Mouse (Mus musculus): ENCODE data around the gene Scn8a. TPM values are rescaled to one million over a fixed set of nuclear protein-coding genes. Genes with fewer than 3 reads are reported as not detected.

The Scn8a gene
- polyA plus RNA-seq, 1 experiment from 2014 or later = 3.1 TPM

GRCm38 (mm10) chr15:101046527-101047193, 177.0 kb downstream of the Scn8a start:
- ATAC-seq (ENCODE audit: insufficient number of reproducible peaks, low FRiP score, low TSS enrichment, low read depth) = peak; percentile 18; the same call in 1 of the 2 replicates
- WGBS = under 1% methylated on average over 76 of the region's 77 CpGs

DNA sequence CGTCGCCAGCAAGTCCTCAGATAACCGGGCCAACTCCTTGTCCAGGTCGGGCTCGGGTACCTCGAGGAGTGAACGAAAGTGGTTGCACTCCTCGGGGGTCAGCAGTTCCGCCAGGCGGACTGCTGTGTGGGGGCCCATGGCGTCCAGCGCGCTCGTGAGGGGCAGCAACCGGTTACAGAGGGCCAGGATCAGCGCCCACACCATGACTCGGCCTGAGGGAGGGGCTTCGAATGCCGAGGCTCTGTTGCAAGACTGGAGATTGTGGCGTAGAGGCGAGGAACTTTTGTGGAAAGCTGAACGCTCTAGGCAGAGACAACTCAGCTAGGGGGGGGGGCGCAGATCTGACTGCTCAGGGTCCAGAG, 177.5 kb downstream of the Scn8a start, which contains the start of gene Gm47841:
Gene Gm47841, minus strand, starts transcription at position 204 of the 362 bp plus-strand sequence.
- Histone ChIP-seq H3K9ac (peak within 1 kb of the TSS; percentile 37; the same call in 1 of the 2 replicates), H3K36me3 (no peaks in the 10 kb centered on the region), H3K4me2 (peak within 1 kb of the TSS; percentile 99), H3K27ac (no peak within 1 kb of the TSS), H3K9me3 (no peaks in the 10 kb centered on the region), H3K4me3 (peak within 1 kb of the TSS; percentile 51), H3K4me1 (peaks cover 18% of the 10 kb centered on the region), H3K27me3 (peaks cover 84% of the 10 kb centered on the region)
- 2% methylated on average over 23 of the region's 23 CpGs for WGBS
- ATAC-seq (ENCODE audit: insufficient number of reproducible peaks, low FRiP score, low TSS enrichment, low read depth) = no peak

More at GRCm38 (mm10) chr15:101046527-101047193, 177.0 kb downstream of the Scn8a start:
- Histone ChIP-seq H3K36me3 (no peaks in the 10 kb centered on the region), H3K9me3 (no peaks in the 10 kb centered on the region), H3K4me1 (peaks cover 18% of the 10 kb centered on the region), H3K27me3 (peaks cover 83% of the 10 kb centered on the region), H3K9ac (peak overlapping the region; percentile 37; the same call in 1 of the 2 replicates), H3K4me3 (peak overlapping the region; percentile 51), H3K27ac (no peak overlapping the region), H3K4me2 (peak overlapping the region; percentile 99)

DNA sequence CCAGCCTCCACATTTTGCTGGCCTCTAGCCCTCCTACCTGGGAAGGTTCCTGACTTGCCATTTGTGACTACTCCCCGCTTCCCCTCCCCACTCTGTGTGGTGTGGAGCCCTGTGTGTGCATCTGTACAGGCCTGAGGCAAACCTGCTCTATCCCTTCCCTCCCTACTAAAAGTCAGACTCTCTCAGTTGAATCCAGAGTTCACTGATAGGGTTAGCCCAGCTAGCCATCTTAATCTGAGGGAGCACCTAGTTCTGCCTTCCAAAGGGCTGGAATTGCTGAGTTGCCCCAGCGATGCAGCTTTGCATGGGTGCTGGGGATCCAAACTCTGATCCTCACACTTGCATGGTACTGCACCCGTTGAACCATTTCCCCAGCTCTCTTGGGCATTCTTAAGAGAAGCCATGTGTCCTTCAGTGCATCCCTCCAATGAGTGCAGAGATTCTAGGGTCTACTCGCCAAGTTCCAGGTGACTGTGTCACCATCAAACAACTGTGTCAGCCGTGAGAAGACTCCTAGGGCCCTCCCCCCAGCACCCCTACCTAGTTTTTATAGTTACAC, 178.8 kb downstream of the Scn8a start:
- no peak for ATAC-seq (ENCODE audit: insufficient number of reproducible peaks, low FRiP score, low TSS enrichment, low read depth)
- H3K4me3 ChIP-seq = no peak overlapping the region
- H3K9me3 ChIP-seq = no peaks in the 10 kb centered on the region
- 46% methylated on average over 5 of the region's 5 CpGs for WGBS
- H3K4me1 ChIP-seq = peaks cover 26% of the 10 kb centered on the region
- no peak overlapping the region for H3K9ac ChIP-seq
- H3K36me3 ChIP-seq = no peaks in the 10 kb centered on the region
- H3K27ac ChIP-seq = no peak overlapping the region
- H3K4me2 ChIP-seq = no peak overlapping the region
- peaks cover 88% of the 10 kb centered on the region for H3K27me3 ChIP-seq

GRCm38 (mm10) chr15:101051869-101052268, 182.2 kb downstream of the Scn8a start:
- Histone ChIP-seq H3K9ac (no peak overlapping the region), H3K4me1 (peaks cover 23% of the 10 kb centered on the region), H3K4me3 (no peak overlapping the region), H3K4me2 (no peak overlapping the region), H3K27me3 (peaks cover 79% of the 10 kb centered on the region), H3K9me3 (no peaks in the 10 kb centered on the region), H3K27ac (no peak overlapping the region), H3K36me3 (no peaks in the 10 kb centered on the region)
- 76% methylated on average over 10 of the region's 10 CpGs for WGBS
- no peak for ATAC-seq (ENCODE audit: insufficient number of reproducible peaks, low FRiP score, low TSS enrichment, low read depth)

DNA sequence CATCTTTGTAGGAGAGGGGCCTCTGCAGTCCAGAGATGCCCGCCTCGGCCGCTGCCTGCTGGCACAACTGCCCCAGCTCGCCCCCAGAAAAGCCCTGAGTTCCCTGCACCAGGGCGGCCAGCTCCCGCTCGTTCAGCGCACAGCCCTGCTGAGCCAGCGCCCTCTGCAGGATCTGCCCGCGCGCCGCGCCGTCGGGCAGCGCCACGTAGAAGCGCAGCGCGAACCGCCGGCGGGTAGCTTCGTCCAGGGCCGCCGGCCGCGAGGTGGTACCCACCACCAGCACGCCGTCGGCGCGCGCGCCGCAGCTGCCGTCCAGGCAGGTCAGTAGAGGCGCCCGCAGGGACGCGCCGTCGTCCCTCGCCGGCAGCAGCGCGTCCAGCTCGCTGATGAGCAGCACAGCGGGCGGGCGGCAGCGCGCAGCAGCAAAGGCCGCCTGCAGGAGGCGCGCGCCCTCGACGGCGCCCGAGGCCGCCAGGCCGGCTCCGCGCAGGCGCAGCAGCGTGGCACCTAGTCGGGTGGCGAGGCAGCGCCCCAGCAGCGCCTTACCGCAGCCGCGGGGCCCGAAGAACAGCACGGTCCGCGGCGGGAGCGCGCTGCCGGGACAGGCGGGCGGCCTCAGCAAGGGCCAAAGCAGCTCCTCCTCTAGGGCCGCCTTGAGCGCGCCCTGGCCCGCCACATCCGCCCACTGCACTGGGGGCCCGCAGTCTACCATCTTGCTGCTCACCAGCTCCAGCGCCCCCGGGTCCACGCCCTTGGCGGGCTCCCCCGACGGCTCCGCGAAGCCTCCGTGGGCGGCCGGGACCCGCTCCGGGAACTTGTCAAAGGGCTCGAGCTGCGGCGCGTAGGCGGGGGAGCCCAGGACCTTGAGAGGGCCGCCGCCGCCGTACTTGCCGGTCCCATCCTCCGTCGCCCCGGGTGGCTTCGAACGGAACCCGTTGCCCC, 183.2 kb downstream of the Scn8a start:
- H3K27me3 ChIP-seq = peaks cover 69% of the 10 kb centered on the region
- no peaks in the 10 kb centered on the region for H3K36me3 ChIP-seq
- H3K4me1 ChIP-seq = peaks cover 16% of the 10 kb centered on the region
- peak overlapping the region; percentile 89 for H3K4me2 ChIP-seq
- peak overlapping the region; percentile 48 for H3K4me3 ChIP-seq
- ATAC-seq (ENCODE audit: insufficient number of reproducible peaks, low FRiP score, low TSS enrichment, low read depth) = no peak
- H3K9ac ChIP-seq = 0 out of 2 replicates have a peak overlapping the region, but pooled peaks have one; percentile 35
- no peak overlapping the region for H3K27ac ChIP-seq
- no peaks in the 10 kb centered on the region for H3K9me3 ChIP-seq
- WGBS = 19% methylated on average over 118 of the region's 120 CpGs

GRCm38 (mm10) chr15:101053832-101054459, 184.3 kb downstream of the Scn8a start:
- no peak overlapping the region for H3K27ac ChIP-seq
- peaks cover 16% of the 10 kb centered on the region for H3K4me1 ChIP-seq
- H3K4me3 ChIP-seq = peak overlapping the region; percentile 48
- no peaks in the 10 kb centered on the region for H3K9me3 ChIP-seq
- H3K36me3 ChIP-seq = no peaks in the 10 kb centered on the region
- WGBS = 14% methylated on average over 59 of the region's 65 CpGs
- H3K27me3 ChIP-seq = peaks cover 59% of the 10 kb centered on the region
- no peak for ATAC-seq (ENCODE audit: insufficient number of reproducible peaks, low FRiP score, low TSS enrichment, low read depth)
- peak overlapping the region; percentile 35 for H3K9ac ChIP-seq
- H3K4me2 ChIP-seq = peak overlapping the region; percentile 89

- Histone ChIP-seq H3K4me1 (peaks cover 17% of the 10 kb centered on the region), H3K27me3 (peaks cover 59% of the 10 kb centered on the region), H3K27ac (no peak overlapping the region), H3K9me3 (no peaks in the 10 kb centered on the region), H3K36me3 (no peaks in the 10 kb centered on the region), H3K4me3 (no peak overlapping the region), H3K9ac (no peak overlapping the region), H3K4me2 (no peak overlapping the region)
- 77% methylated on average over 10 of the region's 10 CpGs for WGBS
- no peak for ATAC-seq (ENCODE audit: insufficient number of reproducible peaks, low FRiP score, low TSS enrichment, low read depth)
Observed at GRCm38 (mm10) chr15:101054541-101054940, 184.9 kb downstream of the Scn8a start.

GRCm38 (mm10) chr15:101056225-101056624, 186.6 kb downstream of the Scn8a start:
- Histone ChIP-seq H3K9me3 (no peaks in the 10 kb centered on the region), H3K4me2 (no peak overlapping the region), H3K27ac (no peak overlapping the region), H3K4me1 (peaks cover 25% of the 10 kb centered on the region), H3K4me3 (no peak overlapping the region), H3K9ac (no peak overlapping the region), H3K27me3 (peaks cover 44% of the 10 kb centered on the region), H3K36me3 (no peaks in the 10 kb centered on the region)
- peak; percentile 53; the same call in 1 of the 2 replicates for ATAC-seq (ENCODE audit: insufficient number of reproducible peaks, low FRiP score, low TSS enrichment, low read depth)
- 42% methylated on average over 10 of the region's 10 CpGs for WGBS

- WGBS = 60% methylated on average over 9 of the region's 9 CpGs
- H3K36me3 ChIP-seq = no peaks in the 10 kb centered on the region
- no peak overlapping the region for H3K4me2 ChIP-seq
- H3K9me3 ChIP-seq = no peaks in the 10 kb centered on the region
- H3K4me1 ChIP-seq = peaks cover 12% of the 10 kb centered on the region
- peaks cover 11% of the 10 kb centered on the region for H3K27me3 ChIP-seq
- no peak overlapping the region for H3K4me3 ChIP-seq
- no peak overlapping the region for H3K9ac ChIP-seq
- no peak for ATAC-seq (ENCODE audit: insufficient number of reproducible peaks, low FRiP score, low TSS enrichment, low read depth)
- H3K27ac ChIP-seq = no peak overlapping the region
Observed at GRCm38 (mm10) chr15:101059570-101060279, 190.1 kb downstream of the Scn8a start.

GRCm38 (mm10) chr15:101060280-101060852, 190.7 kb downstream of the Scn8a start:
- peaks cover 5% of the 10 kb centered on the region; the same call in 1 of the 2 replicates for H3K27me3 ChIP-seq
- H3K27ac ChIP-seq = no peak overlapping the region
- H3K4me1 ChIP-seq = peaks cover 18% of the 10 kb centered on the region
- H3K9ac ChIP-seq = no peak overlapping the region
- 69% methylated on average over 11 of the region's 11 CpGs for WGBS
- no peak overlapping the region for H3K4me2 ChIP-seq
- no peak for ATAC-seq (ENCODE audit: insufficient number of reproducible peaks, low FRiP score, low TSS enrichment, low read depth)
- no peaks in the 10 kb centered on the region for H3K36me3 ChIP-seq
- H3K4me3 ChIP-seq = no peak overlapping the region
- no peaks in the 10 kb centered on the region for H3K9me3 ChIP-seq

- Histone ChIP-seq H3K27me3 (no peaks in the 10 kb centered on the region), H3K4me2 (no peak overlapping the region), H3K9me3 (no peaks in the 10 kb centered on the region), H3K9ac (no peak overlapping the region), H3K36me3 (no peaks in the 10 kb centered on the region), H3K4me3 (no peak overlapping the region), H3K4me1 (peaks cover 51% of the 10 kb centered on the region), H3K27ac (no peak overlapping the region)
- no peak for ATAC-seq (ENCODE audit: insufficient number of reproducible peaks, low FRiP score, low TSS enrichment, low read depth)
- 30% methylated on average over 6 of the region's 6 CpGs for WGBS
Observed at GRCm38 (mm10) chr15:101065069-101065468, 195.4 kb downstream of the Scn8a start.
